Mouse (Mus musculus) layer of hippocampus, postnatal 25 days (tissue): Measurements from ENCODE around the gene Car10. TPM values are rescaled to one million over a fixed set of nuclear protein-coding genes. Genes with fewer than 3 reads are reported as not detected.

ENCODE experiments used
- DNase-seq, 2 experiments: peaks; one replicate each; pipeline ENCODE4 v3.0.0; 2022; ENCODE audit warnings: mixed read lengths in 2 of 2, low spot score in 1 of 2; ENCODE audit errors: extremely low spot score in 1 of 2
- total RNA-seq, 2 experiments: library from RNA; stranded (reverse); gene quantifications; 2 replicates each; pipeline ENCODE4 v1.2.3; 2021

Car10 gene
- total RNA-seq, 2 experiments from 2014 or later = 28.7 to 32.3 TPM

- no peak for DNase-seq
These were observed 57.1 kb downstream of the Car10 start for GRCm38 (mm10) chr11:93154910-93155309.

GRCm38 (mm10) chr11:93172430-93172829 lies 74.6 kb downstream of the Car10 start:
- no peak for DNase-seq

GRCm38 (mm10) chr11:93173533-93174308 lies 75.9 kb downstream of the Car10 start:
- no peak for DNase-seq

GRCm38 (mm10) chr11:93185477-93185876 lies 87.6 kb downstream of the Car10 start:
- DNase-seq = no peak

DNA sequence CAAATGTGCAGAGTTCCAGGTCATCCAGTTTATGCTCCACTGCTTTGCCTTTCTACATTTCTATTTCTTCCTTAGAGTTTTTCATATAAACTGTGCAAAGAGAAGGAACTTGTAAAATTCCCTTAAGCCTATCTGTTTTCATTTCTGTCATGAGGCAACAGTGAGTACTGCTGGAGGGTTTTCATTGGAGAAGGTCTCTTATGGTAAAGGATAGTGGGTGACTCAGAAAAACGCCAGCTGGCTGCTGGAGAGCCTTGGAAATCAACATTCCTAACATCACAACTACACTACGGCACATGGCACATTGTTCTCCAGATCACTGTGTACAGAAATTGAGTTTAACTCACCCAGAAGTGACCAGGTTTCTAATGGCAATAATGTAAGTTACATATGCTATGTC lies 88.3 kb downstream of the Car10 start:
- no peak for DNase-seq

- no peak for DNase-seq
These were observed 90.8 kb downstream of the Car10 start for GRCm38 (mm10) chr11:93188621-93189020.

DNA sequence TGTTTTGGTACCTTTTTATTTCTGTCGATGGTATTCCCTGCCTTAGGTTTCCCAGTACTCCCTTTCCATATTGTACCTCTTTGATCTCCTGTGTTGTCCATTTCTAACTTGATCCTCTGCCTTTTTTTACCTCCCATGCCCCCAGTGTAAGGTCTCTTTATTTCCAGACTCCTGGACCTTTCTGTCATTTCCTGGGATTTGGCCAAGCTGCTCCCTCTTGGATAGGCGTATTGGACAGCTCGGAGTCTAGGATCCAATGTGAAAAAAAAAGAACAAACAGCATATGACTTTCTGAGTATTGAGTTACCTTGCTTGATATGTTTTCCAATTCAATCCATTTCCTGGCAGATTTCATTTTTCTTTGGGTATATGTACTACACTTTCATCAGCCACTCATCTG lies 102.2 kb downstream of the Car10 start:
- no peak for DNase-seq

DNA sequence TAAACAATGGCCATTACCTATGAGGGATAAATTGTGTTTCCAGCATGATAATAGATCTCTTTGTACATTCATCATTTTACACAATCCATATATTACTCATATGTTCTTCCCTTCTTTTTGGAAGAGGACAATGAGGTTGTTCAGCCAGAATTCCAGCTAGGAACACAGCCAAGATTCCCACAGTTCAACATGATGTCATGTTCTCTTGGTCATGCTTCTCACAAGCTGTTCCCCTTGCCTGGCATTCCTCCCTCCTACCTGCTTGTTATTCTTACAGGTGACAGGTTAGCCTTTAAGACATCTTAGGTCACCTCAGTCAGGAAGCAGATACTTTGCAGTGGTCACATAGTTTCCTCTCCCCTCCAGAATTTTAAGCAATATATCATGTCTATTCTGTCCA lies 119.6 kb downstream of the Car10 start:
- DNase-seq = no peak

- no peak for DNase-seq
These were observed 132.2 kb downstream of the Car10 start for GRCm38 (mm10) chr11:93230057-93230456.

- no peak for DNase-seq
These were observed 152.0 kb downstream of the Car10 start for GRCm38 (mm10) chr11:93249771-93250265.

DNA sequence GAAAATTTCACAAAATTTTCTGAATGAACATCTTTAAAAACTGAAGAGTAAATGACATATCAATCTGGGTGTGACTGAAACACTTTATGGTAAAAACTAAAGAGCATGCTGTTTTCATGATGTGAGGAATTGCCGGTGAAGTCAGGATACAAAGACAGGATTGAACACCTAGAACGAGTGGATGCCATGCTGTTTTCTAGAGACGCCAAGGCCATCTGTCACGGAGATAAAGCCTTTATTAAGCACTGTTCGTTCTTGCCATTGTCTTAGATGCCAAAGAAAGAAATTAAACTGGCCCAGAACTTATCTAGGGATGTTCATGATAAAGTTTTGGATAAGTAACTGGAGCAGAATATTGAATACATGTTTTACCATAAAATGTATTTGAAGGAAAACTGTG lies 153.9 kb downstream of the Car10 start:
- DNase-seq = no peak

DNA sequence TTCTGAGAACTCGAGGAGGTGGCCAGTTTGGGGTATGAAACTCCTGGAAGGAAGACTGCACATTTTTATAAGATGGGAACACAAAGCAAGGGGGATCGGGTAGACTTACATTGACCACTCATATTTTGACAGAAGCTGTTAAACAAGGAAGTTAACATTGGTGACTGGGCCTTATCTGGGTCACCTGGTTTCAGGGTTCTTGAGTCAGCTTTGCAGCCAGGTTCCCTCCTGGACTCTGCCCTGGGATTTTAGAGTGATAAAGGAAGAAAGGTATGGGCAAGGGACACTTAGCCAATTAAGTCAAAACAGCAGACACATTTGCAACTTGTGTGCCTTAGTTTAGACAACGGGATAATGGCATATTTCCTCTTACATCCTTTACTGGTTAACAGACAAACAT lies 166.2 kb downstream of the Car10 start:
- DNase-seq = no peak

DNA sequence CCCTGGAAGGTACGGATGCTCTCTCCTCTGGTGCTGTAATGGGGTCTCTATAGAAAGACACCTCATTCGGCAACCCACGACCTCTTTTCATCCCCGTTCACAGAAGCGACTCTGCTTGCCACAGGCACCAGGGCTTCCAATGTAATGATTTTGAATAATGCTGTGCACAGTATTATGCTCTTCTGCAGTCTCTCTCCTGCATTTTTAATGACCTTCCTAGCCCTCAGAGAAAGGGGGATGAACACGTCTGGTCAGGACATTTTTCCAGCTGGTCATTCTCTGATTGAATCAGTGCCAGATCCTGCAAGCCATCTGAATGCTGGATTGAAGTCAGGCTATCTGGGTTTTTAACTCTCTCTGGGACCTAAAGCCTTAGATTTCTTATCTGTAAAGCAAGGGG lies 174.2 kb downstream of the Car10 start:
- no peak for DNase-seq

GRCm38 (mm10) chr11:93273906-93274305 lies 176.1 kb downstream of the Car10 start:
- no peak for DNase-seq

DNA sequence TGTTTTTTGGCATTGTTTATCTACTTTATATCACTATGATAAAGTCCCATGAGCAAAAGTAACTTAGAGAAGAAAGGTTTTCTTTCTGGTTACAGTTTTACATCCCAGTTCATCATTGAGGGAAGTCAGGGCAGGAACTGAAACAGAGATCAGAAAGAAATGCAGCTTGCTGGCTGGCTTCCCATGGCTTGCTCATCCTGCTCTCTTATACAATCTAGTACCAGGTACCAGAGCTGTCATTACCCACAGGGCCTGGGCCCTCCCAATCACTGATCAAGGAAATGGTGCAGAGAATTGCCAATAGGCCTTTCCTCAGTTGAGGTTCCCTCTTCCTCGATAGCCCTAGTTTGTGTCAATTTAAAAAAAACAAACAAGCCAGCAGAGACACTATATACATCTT lies 195.8 kb downstream of the Car10 start:
- no peak for DNase-seq

GRCm38 (mm10) chr11:93309981-93310380 lies 212.2 kb downstream of the Car10 start:
- DNase-seq = no peak

- no peak for DNase-seq
These were observed 239.9 kb downstream of the Car10 start for GRCm38 (mm10) chr11:93337756-93338155.

DNA sequence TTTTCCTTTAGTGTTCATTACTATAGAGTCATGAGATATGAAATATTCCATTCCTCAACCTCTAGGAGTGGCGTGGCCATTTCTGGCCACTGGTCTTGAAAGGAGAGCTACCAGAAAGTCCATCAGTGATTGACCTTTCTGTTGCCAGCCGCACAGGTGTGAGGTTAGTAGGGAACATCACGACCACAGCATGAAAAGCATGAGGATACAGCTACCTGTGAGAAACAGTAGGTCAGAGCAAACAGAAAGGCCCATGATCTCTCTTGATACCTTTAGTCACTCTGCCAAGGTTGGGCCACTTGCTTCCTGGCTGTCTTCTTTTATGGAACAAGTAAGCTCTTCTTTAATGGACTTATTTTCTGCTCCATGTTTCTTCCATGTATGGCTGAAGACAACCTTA lies 246.1 kb downstream of the Car10 start:
- no peak for DNase-seq

DNA sequence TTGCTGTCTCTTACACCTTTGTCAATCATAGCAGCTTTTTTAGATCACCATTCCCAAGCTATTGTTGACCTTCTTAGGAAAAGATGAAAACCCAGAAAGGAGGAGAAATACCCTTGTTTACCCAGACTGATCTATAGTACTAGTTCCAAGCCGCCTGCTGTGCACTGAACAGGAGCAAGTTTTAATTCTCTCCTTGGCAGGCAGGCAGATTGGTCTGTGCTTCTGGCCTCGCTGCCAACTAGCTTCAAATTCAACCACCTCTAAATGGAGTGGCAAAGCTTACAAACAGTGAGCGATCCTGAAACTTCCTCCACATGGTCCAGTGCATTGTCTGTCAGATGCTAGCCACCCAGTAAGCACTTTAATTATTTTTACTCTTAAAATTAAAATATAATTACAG lies 247.0 kb downstream of the Car10 start:
- no peak for DNase-seq

DNA sequence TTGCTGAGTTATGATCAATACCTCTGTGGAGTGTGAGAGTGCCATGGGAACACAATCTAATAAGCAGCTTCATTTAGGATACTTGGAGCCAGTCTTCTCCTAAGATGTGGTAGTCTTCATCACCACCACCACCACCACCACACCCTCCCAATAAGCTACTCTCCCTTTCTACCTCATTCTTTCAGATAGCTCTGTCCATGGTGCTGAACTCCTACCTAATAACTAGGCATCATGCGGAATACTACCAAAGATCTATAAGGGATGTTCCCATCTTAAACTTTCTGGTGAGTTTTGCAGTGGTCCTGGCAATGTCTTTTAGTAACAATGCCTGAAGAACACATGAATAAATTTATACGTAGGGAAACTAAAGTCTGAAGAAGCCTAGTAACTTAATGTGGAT lies 263.7 kb downstream of the Car10 start:
- DNase-seq = no peak

- DNase-seq = no peak
These were observed 266.3 kb downstream of the Car10 start for GRCm38 (mm10) chr11:93364171-93364570.

DNA sequence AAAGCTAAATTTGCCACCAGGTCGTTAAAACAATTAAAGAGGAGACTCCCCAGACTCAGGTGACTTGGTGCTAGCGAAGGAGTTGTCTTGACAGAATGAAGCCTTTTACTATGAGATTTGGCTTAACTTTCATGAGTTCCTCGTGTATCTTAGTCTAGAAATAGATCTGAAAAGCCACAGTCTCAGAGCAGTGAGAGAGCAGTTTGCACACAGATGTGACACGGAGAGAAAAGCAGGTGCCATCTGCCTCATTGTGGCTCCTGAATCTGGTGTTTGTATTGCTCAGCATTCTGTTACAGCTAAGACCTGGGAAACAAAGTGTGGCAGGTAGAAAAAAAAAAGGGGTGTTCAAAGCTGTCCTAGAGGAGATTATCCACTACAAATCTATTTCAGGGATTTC lies 269.4 kb downstream of the Car10 start:
- no peak for DNase-seq
